Mouse (Mus musculus) CH12.LX (cell line): Measurements from ENCODE around the gene H2-DMa. TPM values are rescaled to one million over a fixed set of nuclear protein-coding genes. Genes with fewer than 3 reads are reported as not detected.

Experiments
- DNase-seq: peaks from one replicate; pipeline ENCODE4 v3.0.0-alpha.2; 2013; ENCODE audit errors: extremely low read depth
- H3K27ac ChIP-seq: 2 replicates; pipeline ENCODE4 v1.5.1; 2012; ENCODE audit warnings: low read depth, mild to moderate bottlenecking, control low read depth, moderate library complexity; ENCODE audit not compliant: insufficient read depth
- H3K27me3 ChIP-seq: replicated peaks from 2 replicates; pipeline ENCODE3; 2012; ENCODE audit warnings: inconsistent platforms
- H3K36me3 ChIP-seq, 2 experiments: replicated peaks in 1 of 2; 2 replicates each; pipeline versions ENCODE3 to v1.6.1; 2012; ENCODE audit warnings: inconsistent platforms in 1 of 2, low read length in 1 of 2, mild to moderate bottlenecking in 1 of 2, mixed read lengths in 1 of 2, moderate library complexity in 1 of 2; ENCODE audit not compliant: control insufficient read depth in 1 of 2, insufficient read depth in 1 of 2
- H3K4me1 ChIP-seq, 2 experiments: 2 replicates each; pipeline ENCODE4 v1.6.1; 2012; ENCODE audit warnings: inconsistent platforms in 1 of 2, moderate library complexity in 1 of 2; ENCODE audit not compliant: insufficient read depth in 2 of 2, control insufficient read depth in 1 of 2
- H3K4me2 ChIP-seq: 2 replicates; pipeline ENCODE4 v1.6.1; 2012; ENCODE audit warnings: low read depth, mild to moderate bottlenecking, control low read depth; ENCODE audit not compliant: poor library complexity, insufficient read depth, severe bottlenecking
- H3K4me3 ChIP-seq, 3 experiments: fragments of 150-350 bp in 1 of 3; sonication (generic) in 1 of 3; replicated peaks in 1 of 3; 2 replicates each; pipeline versions ENCODE3 to v1.5.1; 2011 to 2012; ENCODE audit warnings: low read depth in 2 of 3, low read length in 2 of 3, mild to moderate bottlenecking in 2 of 3, moderate library complexity in 2 of 3, control low read depth in 1 of 3, improper control_type of control experiment in 1 of 3, inconsistent platforms in 1 of 3, mixed read lengths in 1 of 3; ENCODE audit not compliant: poor library complexity in 1 of 3
- H3K79me2 ChIP-seq: replicated peaks from 2 replicates; pipeline ENCODE4 v1.6.1; 2012; ENCODE audit warnings: mild to moderate bottlenecking, moderate library complexity; ENCODE audit not compliant: control insufficient read depth, poor library complexity, insufficient read depth, severe bottlenecking; ENCODE audit errors: extremely low read depth
- H3K9ac ChIP-seq: 2 replicates; pipeline ENCODE4 v1.6.1; 2012; ENCODE audit warnings: low read depth, mild to moderate bottlenecking, control low read depth, moderate library complexity; ENCODE audit not compliant: insufficient read depth
- H3K9me3 ChIP-seq: replicated peaks from 2 replicates; pipeline ENCODE3; 2012; ENCODE audit warnings: low read length, inconsistent platforms, mixed read lengths
- BHLHE40 ChIP-seq: IDR thresholded peaks from 2 replicates; pipeline ENCODE4 v1.6.1; 2011; ENCODE audit warnings: mild to moderate bottlenecking, low read depth, low read length, improper control_type of control experiment
- CHD2 ChIP-seq: IDR thresholded peaks from 2 replicates; pipeline ENCODE4 v1.6.1; 2011; ENCODE audit warnings: low read length, improper control_type of control experiment
- E2F4 ChIP-seq: IDR thresholded peaks from 2 replicates; pipeline ENCODE4 v1.6.1; 2011; ENCODE audit warnings: low read depth, low read length, improper control_type of control experiment; ENCODE audit not compliant: insufficient replicate concordance
- ELF1 ChIP-seq: IDR thresholded peaks from 2 replicates; pipeline ENCODE4 v1.6.1; 2014; ENCODE audit warnings: low read depth, mild to moderate bottlenecking, inconsistent platforms, low read length, improper control_type of control experiment
- EP300 ChIP-seq: IDR thresholded peaks from 2 replicates; pipeline ENCODE4 v1.6.1; 2011; ENCODE audit warnings: low read length, improper control_type of control experiment
- ETS1 ChIP-seq: conservative IDR thresholded peaks from 2 replicates; pipeline ENCODE4 v1.6.1; 2012; ENCODE audit warnings: low read depth, mild to moderate bottlenecking, inconsistent platforms, low read length, improper control_type of control experiment, moderate library complexity
- HCFC1 ChIP-seq: IDR thresholded peaks from 2 replicates; pipeline ENCODE4 v1.6.1; 2012; ENCODE audit warnings: low read depth, mild to moderate bottlenecking, inconsistent platforms, low read length, improper control_type of control experiment
- JUND ChIP-seq: conservative IDR thresholded peaks from 2 replicates; pipeline ENCODE4 v1.6.1; 2011; ENCODE audit warnings: low read depth, low read length, improper control_type of control experiment
- MAFK ChIP-seq: IDR thresholded peaks from 2 replicates; pipeline ENCODE4 v1.6.1; 2011; ENCODE audit warnings: low read length, improper control_type of control experiment; ENCODE audit not compliant: insufficient replicate concordance
- MAX ChIP-seq: IDR thresholded peaks from 2 replicates; pipeline ENCODE4 v1.6.1; 2011; ENCODE audit warnings: low read length, improper control_type of control experiment
- MAZ ChIP-seq: IDR thresholded peaks from 2 replicates; pipeline ENCODE4 v1.6.1; 2012; ENCODE audit warnings: low read depth, mild to moderate bottlenecking, inconsistent platforms, low read length, improper control_type of control experiment, moderate library complexity
- MEF2A ChIP-seq: IDR thresholded peaks from 2 replicates; pipeline ENCODE4 v1.6.1; 2014; ENCODE audit warnings: low read depth, mild to moderate bottlenecking, inconsistent platforms, low read length, improper control_type of control experiment, borderline replicate concordance
- MYC ChIP-seq: IDR thresholded peaks from 2 replicates; pipeline ENCODE4 v1.6.1; 2011; ENCODE audit warnings: low read depth, mild to moderate bottlenecking, improper control_type of control experiment, low read length
- NELFE ChIP-seq: IDR thresholded peaks from 2 replicates; pipeline ENCODE4 v1.6.1; 2011; ENCODE audit warnings: low read depth, low read length, improper control_type of control experiment
- NRF1 ChIP-seq: IDR thresholded peaks from 2 replicates; pipeline ENCODE4 v1.6.1; 2014; ENCODE audit warnings: low read depth, mild to moderate bottlenecking, inconsistent platforms, low read length, improper control_type of control experiment, moderate library complexity
- PAX5 ChIP-seq: IDR thresholded peaks from 2 replicates; pipeline ENCODE4 v1.6.1; 2012; ENCODE audit warnings: low read length, inconsistent platforms, mixed read lengths
- POLR2A ChIP-seq: IDR thresholded peaks from 2 replicates; pipeline ENCODE4 v1.6.1; 2011; ENCODE audit warnings: low read depth, mild to moderate bottlenecking, improper control_type of control experiment, low read length
- POLR2AphosphoS2 ChIP-seq: IDR thresholded peaks from 2 replicates; pipeline ENCODE4 v1.6.1; 2011; ENCODE audit warnings: low read depth, low read length, improper control_type of control experiment
- RAD21 ChIP-seq: IDR thresholded peaks from 2 replicates; pipeline ENCODE4 v1.6.1; 2011; ENCODE audit warnings: low read depth, mild to moderate bottlenecking, low read length, improper control_type of control experiment, moderate library complexity
- SMC3 ChIP-seq: IDR thresholded peaks from 2 replicates; pipeline ENCODE4 v1.6.1; 2011; ENCODE audit warnings: low read depth, low read length, improper control_type of control experiment
- TBP ChIP-seq: conservative IDR thresholded peaks from 2 replicates; pipeline ENCODE4 v1.6.1; 2011; ENCODE audit warnings: low read depth, low read length, improper control_type of control experiment
- UBTF ChIP-seq: IDR thresholded peaks from 2 replicates; pipeline ENCODE4 v1.6.1; 2012; ENCODE audit warnings: low read depth, mild to moderate bottlenecking, inconsistent platforms, low read length, improper control_type of control experiment, moderate library complexity
- USF2 ChIP-seq: conservative IDR thresholded peaks from 2 replicates; pipeline ENCODE4 v1.6.1; 2011; ENCODE audit warnings: low read depth, low read length, improper control_type of control experiment
- ZC3H11A ChIP-seq: IDR thresholded peaks from 2 replicates; pipeline ENCODE4 v1.6.1; 2012; ENCODE audit warnings: low read depth, mild to moderate bottlenecking, inconsistent platforms, low read length, improper control_type of control experiment
- ZMIZ1 ChIP-seq: IDR thresholded peaks from 2 replicates; pipeline ENCODE4 v1.6.1; 2012; ENCODE audit warnings: low read depth, mild to moderate bottlenecking, inconsistent platforms, low read length, improper control_type of control experiment
- ZNF384 ChIP-seq: IDR thresholded peaks from 2 replicates; pipeline ENCODE4 v1.6.1; 2012; ENCODE audit warnings: low read depth, low read length, improper control_type of control experiment, inconsistent platforms
- dilution Hi-C: fragments of 300-500 bp; cut with MboI; formaldehyde crosslinking; loops from 2 replicates; pipeline ENCODE4 v1.14.3; 2020; ENCODE audit warnings: low sequenced_read_pairs; ENCODE audit not compliant: extremely low pct_unique_long_range_greater_than_20kb, extremely low pct_ligation_motif_present
- in situ Hi-C: fragments of 300-500 bp; cut with MboI; formaldehyde crosslinking; loops from 3 replicates; pipeline ENCODE4 v1.14.3; 2019; ENCODE audit warnings: low sequenced_read_pairs, low pct_ligation_motif_present, low pct_unique_long_range_greater_than_20kb, mixed read lengths
- polyA plus RNA-seq: library from polyadenylated mRNA; unstranded; fragments of >175 nt; gene quantifications from 2 replicates; pipeline ENCODE4 v1.2.1, GENCODE M21; 2012; ENCODE audit warnings: low read depth; ENCODE audit not compliant: insufficient read length
- total RNA-seq, 2 experiments: library from RNA; depleted of rRNA; stranded (reverse); fragments of 300-350 nt in 1 of 2; fragments of >200 nt in 1 of 2; gene quantifications; 2 replicates each; pipeline ENCODE4 v1.2.3; 2012 to 2014

Gene H2-DMa
- total and polyA plus RNA-seq, 3 experiments: 67.7 to 119 (median 112) TPM

DNA sequence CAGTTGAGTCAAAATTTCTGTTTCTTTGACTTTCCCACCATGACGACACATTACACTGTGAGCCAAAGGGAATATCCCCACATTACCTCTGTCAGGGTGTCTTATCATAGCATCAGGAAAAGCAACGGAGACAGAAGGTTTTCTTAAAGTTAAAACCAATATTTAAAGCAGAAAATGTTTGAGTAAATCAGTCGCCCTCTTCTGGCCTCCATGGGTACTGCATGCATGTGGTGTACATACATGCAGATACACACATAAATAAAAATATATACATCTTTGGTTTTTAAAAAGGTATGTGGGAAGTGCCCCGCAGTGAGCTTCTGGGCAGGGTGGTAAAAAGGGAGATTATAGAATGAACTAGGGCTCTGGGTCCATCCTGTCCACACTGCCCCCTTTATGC, 57.8 kb downstream of the H2-DMa start:
- no peak overlapping the region for H3K4me3 ChIP-seq
- DNase-seq: no peak
- H3K9ac ChIP-seq: no peak overlapping the region
- H3K4me2 ChIP-seq: no peak overlapping the region
- peaks cover 10 to 50% of the 10 kb centered on the region in 2 experiments for H3K4me1 ChIP-seq
- peaks cover 6 to 13% of the 10 kb centered on the region in 2 experiments for H3K36me3 ChIP-seq
- H3K9me3 ChIP-seq: peaks cover 10% of the 10 kb centered on the region
- TF ChIP-seq E2F4 (no peak), MYC (no peak), SMC3 (no peak), BHLHE40 (no peak), JUND (no peak), MAFK (no peak), ZNF384 (no peak), PAX5 (no peak), RAD21 (no peak), NRF1 (no peak), UBTF (no peak), CHD2 (no peak), ZMIZ1 (no peak), MAZ (no peak)
- in situ Hi-C loops: loop anchor here (5.0 kb wide), 1 partner anchor 35 kb away; no protein-coding TSS in a partner anchor
- H3K27me3 ChIP-seq: no peaks in the 10 kb centered on the region
- no peaks in the 10 kb centered on the region for H3K79me2 ChIP-seq
- no peak overlapping the region for H3K27ac ChIP-seq
- dilution Hi-C loops: no loop called here

DNA sequence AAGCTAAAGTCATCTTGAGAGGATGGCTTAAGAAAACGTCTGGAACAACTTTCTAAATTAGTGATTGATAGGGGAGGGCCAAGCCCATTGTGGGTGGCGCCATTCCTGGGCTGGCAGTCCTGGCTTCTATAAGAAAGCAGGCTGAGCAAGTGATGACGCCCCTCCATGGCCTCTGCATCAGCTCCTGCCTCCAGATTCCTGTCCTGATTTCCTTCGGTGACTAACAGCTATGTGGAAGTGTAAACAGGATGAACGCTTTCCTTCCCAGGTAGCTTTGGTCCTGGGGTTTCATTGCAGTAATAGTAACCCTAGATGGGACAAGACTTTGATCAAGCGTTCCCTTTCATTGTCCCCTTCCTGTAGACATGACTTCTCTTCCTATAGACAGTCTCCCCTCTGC, 59.7 kb downstream of the H2-DMa start:
- Histone ChIP-seq H3K4me1 (peaks cover 17 to 54% of the 10 kb centered on the region in 2 experiments), H3K4me2 (peak overlapping the region; percentile 51; the same call in 1 of the 2 replicates), H3K36me3 (peaks cover 20 to 31% of the 10 kb centered on the region in 2 experiments), H3K4me3 (peak overlapping the region in 1 of 3 experiments; percentile 4), H3K27me3 (no peaks in the 10 kb centered on the region), H3K27ac (peak overlapping the region; percentile 97), H3K9me3 (peaks cover 4% of the 10 kb centered on the region), H3K9ac (peak overlapping the region; percentile 43), H3K79me2 (peaks cover 13% of the 10 kb centered on the region)
- 0 out of 2 replicates have a peak, but pooled peaks have one; percentile 51 for TF ChIP-seq TBP
- 0 out of 2 replicates have a peak, but pooled peaks have one; percentile 12 for TF ChIP-seq ETS1
- no peak for TF ChIP-seq PAX5
- no peak for TF ChIP-seq POLR2AphosphoS2
- no peak for TF ChIP-seq HCFC1
- TF ChIP-seq POLR2A: peak; percentile 52; the same call in 1 of the 2 replicates
- TF ChIP-seq JUND: no peak
- TF ChIP-seq ELF1: no peak
- no peak for TF ChIP-seq MEF2A
- TF ChIP-seq EP300: no peak
- TF ChIP-seq MAX: no peak
- no peak for TF ChIP-seq E2F4
- TF ChIP-seq ZNF384: no peak
- no peak for TF ChIP-seq MAZ
- no peak for TF ChIP-seq ZC3H11A
- no peak for TF ChIP-seq NELFE
- TF ChIP-seq USF2: no peak
- no peak for DNase-seq
- dilution Hi-C loops: no loop called here
- in situ Hi-C loops: loop anchor here (5.0 kb wide), 1 partner anchor 33 kb away; no protein-coding TSS in a partner anchor
